Mouse (Mus musculus) thymus, postnatal 14 days (tissue): ENCODE data around the gene Olfr510.
"Not testable (repeated sequence)": the region's sequence is repeated elsewhere in the genome, so short reads cannot be mapped to it uniquely, and the experiment has no call there.

Source experiments
- DNase-seq: peaks from one replicate; pipeline ENCODE4 v3.0.0; 2021

Gene Olfr510

DNA sequence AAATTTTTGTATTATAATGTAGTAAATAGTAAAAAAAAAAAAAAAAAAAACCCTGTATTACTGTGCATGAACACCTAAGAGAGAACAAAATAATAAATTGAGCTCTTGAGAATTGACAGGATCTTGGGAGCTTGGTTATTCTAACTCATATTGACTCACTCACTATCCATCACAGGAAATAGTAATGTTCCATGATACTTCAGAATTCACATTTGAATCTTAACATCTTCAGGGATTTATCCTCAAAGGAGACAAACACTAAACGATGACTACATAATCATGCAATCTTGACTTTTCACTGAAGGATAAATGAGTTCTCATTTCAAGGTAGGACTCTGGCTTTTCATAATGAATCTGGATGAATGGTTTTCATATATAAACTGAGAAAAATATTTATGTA, at the start of gene Olfr510:
Olfr510 (plus strand) TSS at position 301 of the 400 bp plus-strand sequence.
- no peak for DNase-seq

GRCm38 (mm10) chr7:108616781-108617180, 49.4 kb upstream of the Olfr510 start:
- DNase-seq, result not testable (repeated sequence)

DNA sequence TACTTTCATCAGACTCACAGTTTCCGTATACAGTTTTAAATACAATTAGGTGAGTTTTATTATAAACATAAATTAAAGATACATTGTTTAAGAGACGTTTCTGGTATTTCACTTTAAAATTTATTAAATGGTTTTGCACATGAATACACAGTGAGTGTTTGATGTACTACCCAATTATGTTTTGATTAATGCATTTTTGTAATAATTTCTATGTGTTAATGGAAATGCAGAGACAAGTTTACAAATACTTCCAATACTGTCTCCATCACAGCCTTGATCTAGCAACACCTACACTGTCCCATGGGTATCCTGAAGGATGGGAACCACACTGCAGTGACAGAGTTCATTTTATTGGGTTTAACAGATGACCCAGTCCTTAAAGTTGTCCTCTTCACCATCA, 44.7 kb upstream of the Olfr510 start, which contains the start of gene Olfr507:
Olfr507 (plus strand) TSS at position 301 of the 400 bp plus-strand sequence.
- no peak for DNase-seq

DNA sequence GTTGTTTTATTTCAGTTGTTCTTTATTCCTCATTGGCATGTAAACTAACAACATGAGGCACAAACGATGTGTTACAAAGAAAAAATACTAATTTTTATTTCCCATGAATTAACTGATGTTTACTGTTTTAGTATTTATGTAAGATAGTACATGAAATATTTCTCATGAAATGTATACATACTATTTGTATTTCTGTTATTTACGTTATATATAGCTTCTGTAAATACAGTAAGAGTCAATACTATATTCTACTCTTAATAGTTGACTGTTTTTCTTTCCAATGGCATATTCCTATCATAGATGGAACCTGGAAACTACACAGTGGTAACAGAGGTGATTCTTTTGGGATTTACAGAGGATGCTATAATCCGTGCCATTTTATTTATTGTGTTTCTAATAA, 36.5 kb upstream of the Olfr510 start, which contains the start of gene Olfr508:
Olfr508 (plus strand) TSS at position 301 of the 400 bp plus-strand sequence.
- DNase-seq, result no peak

GRCm38 (mm10) chr7:108651806-108652205, 14.4 kb upstream of the Olfr510 start, which contains the start of gene Olfr509:
TSS of gene Olfr509 (minus strand) at chr7:108651906.
- no peak for DNase-seq

- DNase-seq, result no peak
These were observed 3.8 kb upstream of the Olfr510 start for GRCm38 (mm10) chr7:108662419-108662818.

DNA sequence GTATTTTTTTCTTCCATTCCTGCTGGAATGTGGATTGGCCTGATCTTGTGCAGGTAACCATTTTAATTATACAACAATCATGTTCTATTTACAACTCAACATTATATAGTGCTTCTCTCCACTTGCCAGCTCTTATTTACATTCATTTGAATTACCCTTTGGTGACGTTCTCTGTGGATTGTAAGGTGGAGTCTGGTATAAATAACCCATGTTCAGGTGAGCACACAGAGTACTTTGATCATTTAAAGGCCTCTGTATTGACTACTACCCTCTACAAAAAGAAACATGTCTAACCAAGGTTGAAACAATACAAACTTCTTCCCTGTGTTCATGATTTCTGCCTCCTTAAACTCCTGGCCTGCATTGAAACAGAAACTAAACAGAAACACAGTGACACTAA, 4.8 kb downstream of the Olfr510 start:
- DNase-seq, result no peak

DNA sequence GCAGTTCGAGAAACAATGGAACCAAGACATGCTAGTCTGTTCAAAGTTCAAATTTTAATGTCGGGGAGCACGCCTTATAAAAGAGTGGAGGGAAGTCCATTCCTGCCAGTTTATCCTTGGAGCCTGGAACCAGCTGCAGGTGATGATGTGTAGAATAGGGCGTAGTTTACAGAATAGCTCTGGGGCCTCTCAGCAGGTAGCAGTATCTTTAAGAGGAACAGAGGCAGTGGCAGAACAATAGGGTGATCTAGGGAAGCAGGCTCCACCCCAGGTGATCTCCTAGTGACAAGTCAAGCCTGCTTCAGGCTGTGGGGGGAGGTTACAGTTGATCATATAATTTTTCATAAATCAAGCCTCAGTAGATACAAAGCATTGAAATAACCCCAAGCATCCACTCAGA, 12.7 kb downstream of the Olfr510 start:
- DNase-seq, result no peak

- no peak for DNase-seq
These were observed 46.8 kb downstream of the Olfr510 start, which contains the start of gene Olfr512 for GRCm38 (mm10) chr7:108713020-108713419. TSS of gene Olfr512 (plus strand) at chr7:108713320.
